Mouse (Mus musculus): ENCODE measurements around the gene Hsf2.
A peak's percentile ranks its signal among the peaks of the same experiment; 100 is the strongest.
"Not testable (repeated sequence)": the region's sequence is repeated elsewhere in the genome, so short reads cannot be mapped to it uniquely, and the experiment has no call there.

Hsf2 gene

GRCm38 (mm10) chr10:57532218-57533101, 46.3 kb downstream of the Hsf2 start, which contains the start of gene Serinc1:
Gene Serinc1 (minus strand): TSS chr10:57532530.
- peak; percentile 93 for DNase-seq (ENCODE audit: low spot score)

GRCm38 (mm10) chr10:57543890-57544289, 57.7 kb downstream of the Hsf2 start:
- not testable (repeated sequence) for DNase-seq (ENCODE audit: low spot score)

DNA sequence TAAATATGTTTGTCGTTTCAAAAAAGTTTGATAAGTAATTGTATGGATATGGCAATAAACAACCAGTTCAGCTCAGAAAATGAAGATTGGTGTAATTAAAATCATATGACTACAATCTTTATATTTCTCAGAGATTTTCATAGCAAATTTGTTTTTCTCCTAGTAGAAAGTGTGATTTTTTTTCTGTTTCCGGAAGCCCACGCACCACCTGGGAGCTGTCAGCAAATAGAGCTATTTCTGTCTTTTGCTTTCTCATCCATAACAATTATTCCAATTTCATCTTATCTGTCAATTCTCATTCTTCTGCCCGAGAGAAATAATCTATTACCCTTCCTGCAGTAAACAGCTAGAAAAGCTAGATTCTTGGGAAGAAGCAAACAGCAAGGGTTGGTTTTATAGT, 63.4 kb downstream of the Hsf2 start:
- no peak for DNase-seq (ENCODE audit: low spot score)

- no peak for DNase-seq (ENCODE audit: low spot score)
Observed at GRCm38 (mm10) chr10:57553719-57554118, 67.5 kb downstream of the Hsf2 start.

DNA sequence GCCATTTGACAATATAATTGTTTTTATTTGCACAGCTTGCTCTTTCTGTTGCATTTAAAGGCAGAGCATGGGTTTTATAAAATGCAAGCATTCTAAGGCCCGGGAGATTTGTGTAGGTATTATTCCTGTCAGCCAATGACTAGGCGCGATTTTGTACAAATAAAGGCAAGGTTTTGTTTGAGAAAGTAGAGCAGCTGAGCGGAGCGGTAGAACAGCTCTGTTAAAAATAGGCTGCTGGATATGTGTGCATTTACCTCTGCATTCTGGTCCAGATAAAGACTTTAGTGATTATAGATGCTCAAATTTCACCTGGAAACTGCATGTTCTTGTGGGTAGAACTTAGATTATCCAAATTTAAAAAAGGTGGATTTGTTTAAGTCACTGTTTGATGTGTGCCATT, 71.4 kb downstream of the Hsf2 start:
- DNase-seq (ENCODE audit: low spot score): no peak

All from yolk sac, embryonic 10.5 days (tissue).